Mouse (Mus musculus): Measurements from ENCODE around the gene Adamtsl5.
"Not testable (repeated sequence)": the region's sequence is repeated elsewhere in the genome, so short reads cannot be mapped to it uniquely, and the experiment has no call there.

DNA sequence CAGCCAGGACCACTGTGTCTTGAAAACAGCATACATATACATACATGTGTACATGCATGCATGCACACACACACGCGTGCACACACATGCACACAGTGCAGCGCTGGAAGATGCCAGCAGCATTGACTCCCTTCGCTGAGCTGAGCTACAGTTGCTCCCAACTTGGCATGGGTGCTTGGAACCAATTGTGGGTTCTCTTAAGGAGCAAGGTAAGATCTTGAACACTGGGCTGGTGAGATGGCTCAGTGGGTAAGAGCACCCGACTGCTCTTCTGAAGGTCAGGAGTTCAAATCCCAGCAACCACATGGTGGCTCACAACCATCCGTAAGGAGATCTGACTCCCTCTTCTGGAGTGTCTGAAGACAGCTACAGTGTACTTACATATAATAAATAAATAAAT lies 2.3 kb downstream of the Adamtsl5 start:
- not testable (repeated sequence) for TF ChIP-seq GATA1 (IDR thresholded peaks at IDR 0.05; ENCODE audit: borderline replicate concordance, low read length); FLI1 (IDR thresholded peaks at IDR 0.05; ENCODE audit: low read length)

Data from megakaryocyte, embryonic 14.5 days (primary cell).